Mouse (Mus musculus): ENCODE results near the gene Npm3. TPM values are rescaled to one million over a fixed set of nuclear protein-coding genes. Genes with fewer than 3 reads are reported as not detected.

Npm3 gene
- total and polyA plus RNA-seq, 2 experiments from 2014 or later: 6.5 to 40.2 TPM

- Histone ChIP-seq H3K27me3 (ENCODE audit: insufficient read depth, low read length) (peaks cover 30% of the 10 kb centered on the region), H3K36me3 (ENCODE audit: insufficient read depth, low read length) (peaks cover 11% of the 10 kb centered on the region), H3K9me3 (ENCODE audit: low read length) (no peaks in the 10 kb centered on the region), H3K4me2 (ENCODE audit: low read depth, low read length, poor library complexity, severe bottlenecking) (peak overlapping the region; percentile 95), H3K9ac (replicated peaks; ENCODE audit: low read length, poor library complexity, severe bottlenecking) (no peak overlapping the region; the same call in 1 of the 2 replicates), H3K4me1 (ENCODE audit: insufficient read depth, low read length) (0 out of 2 replicates have a peak, but pooled peaks cover 10% of the 10 kb centered on the region), H3K27ac (ENCODE audit: low read depth, low read length) (no peak overlapping the region), H3K4me3 (ENCODE audit: low read depth, low read length) (peak overlapping the region; percentile 86)
- no peak for TF ChIP-seq CTCF (IDR thresholded peaks at IDR 0.05)
- WGBS: 54% methylated on average over 9 of the region's 9 CpGs
- DNase-seq (ENCODE audit: low spot score): no peak
- ATAC-seq (ENCODE audit: low FRiP score): no peak
These were observed 1.2 kb downstream of the Npm3 start for GRCm38 (mm10) chr19:45748206-45748605.

- Histone ChIP-seq H3K9ac (replicated peaks; ENCODE audit: low read length, poor library complexity, severe bottlenecking) (no peak overlapping the region), H3K4me2 (ENCODE audit: low read depth, low read length, poor library complexity, severe bottlenecking) (no peak overlapping the region), H3K4me1 (ENCODE audit: insufficient read depth, low read length) (0 out of 2 replicates have a peak, but pooled peaks cover 10% of the 10 kb centered on the region), H3K9me3 (ENCODE audit: low read length) (no peaks in the 10 kb centered on the region), H3K27ac (ENCODE audit: low read depth, low read length) (no peak overlapping the region), H3K27me3 (ENCODE audit: insufficient read depth, low read length) (peaks cover 37% of the 10 kb centered on the region), H3K36me3 (ENCODE audit: insufficient read depth, low read length) (peaks cover 11% of the 10 kb centered on the region), H3K4me3 (ENCODE audit: low read depth, low read length) (no peak overlapping the region)
- TF ChIP-seq CTCF (IDR thresholded peaks at IDR 0.05): peak; percentile 88
- ATAC-seq (ENCODE audit: low FRiP score) (no peak), DNase-seq (ENCODE audit: low spot score) (peak; percentile 89)
- 35% methylated on average over 11 of the region's 11 CpGs for WGBS
These were observed 2.1 kb downstream of the Npm3 start for GRCm38 (mm10) chr19:45747028-45747867.

- peak; percentile 83 for TF ChIP-seq CTCF (IDR thresholded peaks at IDR 0.05)
- no peak overlapping the region for H3K4me3 ChIP-seq (ENCODE audit: low read depth, low read length)
- H3K27ac ChIP-seq (ENCODE audit: low read depth, low read length): no peak overlapping the region
- H3K36me3 ChIP-seq (ENCODE audit: insufficient read depth, low read length): peaks cover 4% of the 10 kb centered on the region
- H3K27me3 ChIP-seq (ENCODE audit: insufficient read depth, low read length): peaks cover 43% of the 10 kb centered on the region
- WGBS: 14% methylated on average over 29 of the region's 29 CpGs
- ATAC-seq (ENCODE audit: low FRiP score) (no peak), DNase-seq (ENCODE audit: low spot score) (peak; percentile 60)
- H3K4me1 ChIP-seq (ENCODE audit: insufficient read depth, low read length): 0 out of 2 replicates have a peak, but pooled peaks cover 10% of the 10 kb centered on the region
- no peak overlapping the region for H3K4me2 ChIP-seq (ENCODE audit: low read depth, low read length, poor library complexity, severe bottlenecking)
- no peak overlapping the region for H3K9ac ChIP-seq (replicated peaks; ENCODE audit: low read length, poor library complexity, severe bottlenecking)
- H3K9me3 ChIP-seq (ENCODE audit: low read length): no peaks in the 10 kb centered on the region
These were observed 3.0 kb downstream of the Npm3 start for GRCm38 (mm10) chr19:45746153-45747020.

- Histone ChIP-seq H3K36me3 (ENCODE audit: insufficient read depth, low read length) (no peaks in the 10 kb centered on the region), H3K4me1 (ENCODE audit: insufficient read depth, low read length) (0 out of 2 replicates have a peak, but pooled peaks cover 10% of the 10 kb centered on the region), H3K4me3 (ENCODE audit: low read depth, low read length) (no peak overlapping the region), H3K27me3 (ENCODE audit: insufficient read depth, low read length) (peaks cover 51% of the 10 kb centered on the region), H3K4me2 (ENCODE audit: low read depth, low read length, poor library complexity, severe bottlenecking) (no peak overlapping the region), H3K9me3 (ENCODE audit: low read length) (no peaks in the 10 kb centered on the region), H3K9ac (replicated peaks; ENCODE audit: low read length, poor library complexity, severe bottlenecking) (no peak overlapping the region), H3K27ac (ENCODE audit: low read depth, low read length) (no peak overlapping the region)
- TF ChIP-seq CTCF (IDR thresholded peaks at IDR 0.05): no peak
- 6% methylated on average over 32 of the region's 32 CpGs for WGBS
- DNase-seq (ENCODE audit: low spot score) (no peak), ATAC-seq (ENCODE audit: low FRiP score) (no peak)
These were observed 3.8 kb downstream of the Npm3 start for GRCm38 (mm10) chr19:45745344-45746152.

- DNase-seq (ENCODE audit: low spot score) (no peak), ATAC-seq (ENCODE audit: low FRiP score) (no peak)
- peaks cover 68% of the 10 kb centered on the region for H3K27me3 ChIP-seq (ENCODE audit: insufficient read depth, low read length)
- TF ChIP-seq CTCF (IDR thresholded peaks at IDR 0.05): no peak
- no peak overlapping the region for H3K4me2 ChIP-seq (ENCODE audit: low read depth, low read length, poor library complexity, severe bottlenecking)
- 18% methylated on average over 7 of the region's 7 CpGs for WGBS
- H3K4me1 ChIP-seq (ENCODE audit: insufficient read depth, low read length): 0 out of 2 replicates have a peak, but pooled peaks cover 7% of the 10 kb centered on the region
- no peaks in the 10 kb centered on the region for H3K9me3 ChIP-seq (ENCODE audit: low read length)
- H3K36me3 ChIP-seq (ENCODE audit: insufficient read depth, low read length): no peaks in the 10 kb centered on the region
- H3K4me3 ChIP-seq (ENCODE audit: low read depth, low read length): no peak overlapping the region
- H3K9ac ChIP-seq (replicated peaks; ENCODE audit: low read length, poor library complexity, severe bottlenecking): no peak overlapping the region
- H3K27ac ChIP-seq (ENCODE audit: low read depth, low read length): no peak overlapping the region
These were observed 5.8 kb downstream of the Npm3 start for GRCm38 (mm10) chr19:45743619-45744018.

All from midbrain, postnatal 0 days (tissue).